Mouse (Mus musculus) natural killer cell, adult 2 months (primary cell): ENCODE results near the gene C1qtnf1.

Experiments used
- DNase-seq, 2 experiments: peaks; one replicate each; pipeline ENCODE4 v3.0.0; 2022; ENCODE audit warnings: low spot score in 2 of 2

C1qtnf1 gene

GRCm38 (mm10) chr11:118473842-118474500, 46.0 kb downstream of the C1qtnf1 start:
- DNase-seq, result no peak

GRCm38 (mm10) chr11:118475496-118476083, 47.6 kb downstream of the C1qtnf1 start:
- no peak for DNase-seq

GRCm38 (mm10) chr11:118476396-118477373, 48.7 kb downstream of the C1qtnf1 start, which contains the start of gene Engase:
TSS of gene Engase (plus strand) at chr11:118476829.
- DNase-seq, result peak; percentile 91

GRCm38 (mm10) chr11:118479776-118480175, 51.8 kb downstream of the C1qtnf1 start:
- no peak for DNase-seq

- no peak for DNase-seq
These were observed 53.2 kb downstream of the C1qtnf1 start for GRCm38 (mm10) chr11:118481231-118481630.

- DNase-seq, result no peak
These were observed 53.7 kb downstream of the C1qtnf1 start for GRCm38 (mm10) chr11:118481751-118482150.

GRCm38 (mm10) chr11:118484169-118484568, 56.2 kb downstream of the C1qtnf1 start:
- no peak for DNase-seq

- DNase-seq, result no peak
These were observed 57.3 kb downstream of the C1qtnf1 start for GRCm38 (mm10) chr11:118485338-118485737.

- no peak for DNase-seq
These were observed 57.8 kb downstream of the C1qtnf1 start for GRCm38 (mm10) chr11:118485780-118486179.

GRCm38 (mm10) chr11:118486281-118486680, 58.3 kb downstream of the C1qtnf1 start:
- no peak for DNase-seq

- no peak for DNase-seq
These were observed 59.1 kb downstream of the C1qtnf1 start for GRCm38 (mm10) chr11:118486881-118487772.

GRCm38 (mm10) chr11:118488191-118488906, 60.3 kb downstream of the C1qtnf1 start:
- DNase-seq, result no peak

GRCm38 (mm10) chr11:118488907-118489270, 60.9 kb downstream of the C1qtnf1 start:
- no peak for DNase-seq

- peak; percentile 58 to 70 for DNase-seq
These were observed 62.7 kb downstream of the C1qtnf1 start for GRCm38 (mm10) chr11:118490566-118491218.

GRCm38 (mm10) chr11:118491230-118491629, 63.2 kb downstream of the C1qtnf1 start:
- no peak for DNase-seq

GRCm38 (mm10) chr11:118493458-118493857, 65.5 kb downstream of the C1qtnf1 start:
- no peak for DNase-seq

- DNase-seq, result no peak
These were observed 66.2 kb downstream of the C1qtnf1 start for GRCm38 (mm10) chr11:118494001-118494737.

- no peak for DNase-seq
These were observed 67.1 kb downstream of the C1qtnf1 start for GRCm38 (mm10) chr11:118495065-118495464.

GRCm38 (mm10) chr11:118496066-118496689, 68.2 kb downstream of the C1qtnf1 start:
- DNase-seq, result no peak
